Mouse (Mus musculus): Measurements from ENCODE around the gene Sfxn2.
"Not testable (repeated sequence)": the region's sequence is repeated elsewhere in the genome, so short reads cannot be mapped to it uniquely, and the experiment has no call there.

Sfxn2 gene

DNA sequence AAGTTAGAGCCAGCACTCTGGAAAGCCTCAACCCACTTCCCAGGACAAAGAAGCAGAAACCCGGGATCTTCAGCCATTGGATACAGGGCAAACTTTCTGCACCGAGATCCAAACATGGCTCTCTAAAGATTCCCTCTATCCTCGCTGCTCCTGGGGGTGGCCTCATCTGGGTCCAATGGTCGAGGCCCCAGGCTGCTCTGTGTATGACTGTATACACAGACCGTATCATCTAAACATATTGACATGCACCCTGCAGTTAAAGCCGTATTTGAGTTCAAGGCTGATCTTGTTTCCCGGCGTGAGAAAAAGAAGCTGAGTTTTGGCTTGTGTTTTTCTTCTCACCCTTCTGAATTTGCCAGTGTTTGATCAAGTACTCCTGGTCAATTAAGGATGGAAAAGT is 30.4 kb upstream of the Sfxn2 start:
- no peak for DNase-seq (ENCODE audit: low read depth, low spot score)

DNA sequence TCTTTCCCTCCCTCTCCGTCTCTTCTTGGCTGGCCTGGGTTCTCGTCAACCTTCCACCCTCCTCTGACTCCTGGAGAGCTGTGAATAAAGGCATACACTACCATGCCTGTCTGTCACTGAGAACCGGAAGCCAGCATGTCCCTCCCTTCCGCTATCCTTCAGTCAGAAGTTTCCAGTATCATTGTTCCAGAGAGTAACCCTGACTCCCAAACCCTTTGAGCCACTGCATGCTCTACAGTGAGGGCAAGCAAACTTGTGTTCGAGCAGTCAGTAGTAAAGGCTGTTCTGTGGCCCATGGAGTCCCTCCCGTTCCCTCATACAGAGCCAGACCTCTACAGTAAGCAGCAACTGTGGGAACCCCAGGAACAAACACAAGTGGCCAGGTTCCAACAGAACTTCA is 25.6 kb upstream of the Sfxn2 start:
- no peak for DNase-seq (ENCODE audit: low read depth, low spot score)

DNA sequence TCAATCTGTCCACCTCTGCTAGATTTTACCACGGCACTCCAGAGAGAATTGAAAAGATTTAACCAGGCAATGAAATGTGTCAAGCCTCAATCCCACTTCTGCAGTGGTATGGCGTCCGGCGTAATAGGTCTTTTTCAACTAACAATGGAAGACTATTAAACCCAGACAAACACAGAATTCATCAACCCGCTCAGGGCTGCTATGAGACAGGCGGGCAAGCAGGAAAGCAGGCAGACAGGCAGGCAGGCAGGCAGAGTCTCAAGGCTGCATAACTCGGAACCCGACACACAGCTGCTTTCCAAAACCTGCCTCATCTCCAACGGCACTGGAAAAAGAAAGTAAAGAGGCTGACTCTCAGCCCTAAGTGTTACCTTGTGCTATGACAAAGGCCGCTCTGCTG is 25.1 kb upstream of the Sfxn2 start:
- DNase-seq (ENCODE audit: low read depth, low spot score): no peak

DNA sequence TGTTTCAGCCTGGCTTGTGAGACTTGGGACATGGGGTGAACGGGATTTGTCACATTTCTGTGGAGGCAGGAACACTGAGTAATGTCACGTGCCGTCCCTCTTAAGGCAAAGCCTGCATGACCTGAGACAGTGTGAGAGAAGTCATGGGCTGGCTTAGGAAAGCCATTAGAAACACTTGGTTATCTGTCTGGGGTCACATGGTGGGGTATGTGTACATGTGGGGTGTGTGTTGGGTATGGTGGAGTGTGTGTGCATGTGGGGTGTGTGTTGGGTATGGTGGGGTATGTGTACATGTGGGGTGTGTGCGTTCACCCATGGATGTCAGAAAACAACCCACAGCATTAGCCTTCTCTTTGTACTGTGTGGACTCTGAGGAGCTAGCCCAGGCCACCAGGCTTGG is 22.8 kb upstream of the Sfxn2 start:
- DNase-seq (ENCODE audit: low read depth, low spot score): no peak

DNA sequence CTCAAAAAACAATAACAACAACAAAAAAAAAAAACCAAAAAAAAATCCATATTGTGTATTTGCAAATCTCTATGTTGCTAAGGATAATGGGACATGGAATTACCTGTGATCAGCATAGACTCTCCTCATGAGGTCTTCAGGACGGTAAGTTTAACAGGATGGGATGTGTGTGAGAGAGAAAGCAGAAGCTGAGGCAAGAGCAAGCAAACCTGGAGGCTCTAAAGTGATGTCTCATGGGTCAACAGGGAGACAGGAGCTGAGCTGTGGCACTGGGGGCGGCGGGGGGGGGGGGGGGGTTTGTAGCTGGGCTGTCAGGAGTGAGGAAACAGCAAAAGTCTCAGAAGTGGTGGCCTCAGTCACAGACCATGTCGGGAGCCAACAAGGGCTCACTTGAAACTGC is 20.7 kb upstream of the Sfxn2 start:
- no peak for DNase-seq (ENCODE audit: low read depth, low spot score)

DNA sequence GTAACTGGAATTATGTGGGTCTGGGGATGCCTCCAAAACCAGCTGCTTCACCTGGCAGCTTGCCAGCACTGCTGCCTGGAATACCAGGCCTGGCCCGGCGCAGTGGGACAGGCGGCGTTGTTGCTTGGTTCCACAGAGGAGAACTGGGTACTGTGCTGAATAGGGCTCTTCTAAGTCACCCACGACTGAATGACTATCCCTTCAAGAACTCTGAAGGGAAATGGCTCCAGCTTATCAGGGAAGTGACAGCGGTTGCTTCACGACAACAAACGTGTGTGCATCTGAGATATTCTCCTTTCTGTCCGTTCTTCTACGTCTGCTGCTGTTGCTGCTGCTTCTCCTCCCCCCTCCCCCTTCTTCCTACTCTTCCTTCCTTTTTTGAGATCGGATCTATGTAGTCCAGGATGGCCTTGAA is 19.6 kb upstream of the Sfxn2 start:
- DNase-seq (ENCODE audit: low read depth, low spot score): no peak

DNA sequence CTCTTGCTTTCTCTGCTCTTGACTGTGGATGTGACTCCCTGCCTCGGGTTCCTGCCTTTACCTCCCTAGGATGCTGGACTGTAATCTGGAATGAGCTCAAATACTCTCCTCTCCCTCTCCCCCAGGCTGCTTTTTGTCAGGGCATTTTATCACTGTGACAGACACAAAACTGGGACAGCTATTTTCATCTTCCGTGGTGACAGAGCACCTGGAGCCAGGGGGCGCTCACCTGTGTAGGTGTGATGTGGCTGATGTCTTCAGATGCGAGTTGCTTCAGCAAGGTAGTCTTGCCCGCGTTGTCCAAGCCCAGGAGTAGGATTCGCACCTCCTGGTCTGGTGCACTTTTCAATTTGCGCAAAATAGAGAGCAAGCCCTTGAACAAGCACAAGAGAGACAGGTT is 15.2 kb upstream of the Sfxn2 start:
- no peak for DNase-seq (ENCODE audit: low read depth, low spot score)

DNA sequence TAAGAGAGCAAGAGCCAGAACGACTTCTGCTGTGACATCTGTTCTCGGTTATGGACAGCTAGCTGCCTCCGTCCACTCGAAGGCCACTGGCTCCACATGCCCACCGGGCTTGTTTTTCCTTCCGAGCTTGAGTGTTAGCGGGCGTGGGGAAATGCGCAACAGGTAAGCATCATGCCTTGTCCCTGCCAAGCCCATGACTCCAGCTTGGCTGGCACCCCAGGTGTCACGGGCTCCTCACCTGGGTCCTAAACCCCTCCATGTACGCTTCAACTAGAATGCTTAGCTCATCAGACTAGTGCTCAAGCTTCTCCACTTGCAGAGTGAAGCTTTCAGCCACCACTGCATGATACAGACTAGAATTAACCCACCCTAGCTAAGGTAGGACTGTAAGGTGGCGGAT is 14.5 kb upstream of the Sfxn2 start:
- no peak for DNase-seq (ENCODE audit: low read depth, low spot score)

DNA sequence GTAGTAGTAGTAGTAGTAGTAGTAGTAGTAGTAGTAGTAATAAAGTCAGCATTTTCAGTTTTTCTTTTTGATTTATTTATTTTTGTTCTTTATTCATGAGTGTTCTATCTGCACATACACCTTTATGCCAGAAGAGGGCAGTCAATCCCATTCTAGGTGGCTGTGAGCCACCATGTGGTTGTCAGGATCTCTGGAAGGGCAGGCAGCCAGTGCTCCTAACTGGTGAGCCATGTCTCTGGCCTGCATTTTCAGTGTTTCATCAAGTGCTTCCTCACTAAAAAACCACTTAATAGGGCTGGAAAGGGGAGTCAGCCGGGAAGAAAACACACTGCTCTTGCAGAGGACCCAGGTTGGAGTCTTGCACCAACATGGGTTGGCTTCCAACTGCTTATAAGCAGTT is 11.0 kb upstream of the Sfxn2 start:
- peak; percentile 54 for DNase-seq (ENCODE audit: low read depth, low spot score)

DNA sequence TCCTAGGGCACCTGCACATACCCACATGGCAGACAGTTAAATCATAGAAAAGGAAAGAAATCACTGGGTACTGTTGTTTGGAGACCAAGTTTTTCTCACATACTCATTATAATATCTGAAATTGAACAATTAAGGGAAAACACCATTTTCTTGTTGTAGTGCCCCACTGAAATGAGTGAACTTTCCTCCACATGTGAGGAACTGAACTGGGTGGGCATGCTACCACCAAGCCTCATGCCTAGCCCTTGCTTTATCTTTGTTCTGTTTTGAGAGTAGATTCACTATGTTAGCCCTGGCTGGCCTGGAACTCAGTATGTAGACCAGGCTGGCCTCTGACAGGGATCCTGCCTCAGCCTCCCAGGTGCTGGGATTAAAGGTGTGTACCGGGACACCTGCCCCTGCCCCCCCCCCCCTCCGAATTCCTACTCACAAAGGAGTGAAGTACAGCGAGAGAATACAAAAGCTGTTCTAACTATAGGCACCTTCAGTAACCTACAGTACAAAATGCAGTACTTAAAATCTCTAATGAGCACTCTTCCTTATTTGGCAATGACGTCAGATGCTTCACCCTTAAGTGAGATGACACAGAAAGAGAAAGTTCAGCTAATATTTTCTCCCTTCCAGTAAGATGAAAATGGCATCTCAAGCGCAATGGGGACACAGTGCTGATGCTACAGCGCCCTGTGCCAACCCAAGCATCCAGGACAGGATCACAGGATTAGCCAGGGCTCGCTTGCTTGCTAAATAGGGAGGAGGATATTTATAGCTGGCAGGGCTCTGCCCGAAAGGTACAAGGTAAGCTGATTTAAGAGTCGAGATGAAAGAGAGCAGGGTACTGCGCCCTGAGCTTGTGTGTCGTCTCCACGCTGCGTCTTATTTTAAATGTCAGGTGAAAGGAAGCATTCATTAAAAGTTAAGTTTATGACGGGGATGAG is 10.3 kb upstream of the Sfxn2 start:
- no peak for DNase-seq (ENCODE audit: low read depth, low spot score)

DNA sequence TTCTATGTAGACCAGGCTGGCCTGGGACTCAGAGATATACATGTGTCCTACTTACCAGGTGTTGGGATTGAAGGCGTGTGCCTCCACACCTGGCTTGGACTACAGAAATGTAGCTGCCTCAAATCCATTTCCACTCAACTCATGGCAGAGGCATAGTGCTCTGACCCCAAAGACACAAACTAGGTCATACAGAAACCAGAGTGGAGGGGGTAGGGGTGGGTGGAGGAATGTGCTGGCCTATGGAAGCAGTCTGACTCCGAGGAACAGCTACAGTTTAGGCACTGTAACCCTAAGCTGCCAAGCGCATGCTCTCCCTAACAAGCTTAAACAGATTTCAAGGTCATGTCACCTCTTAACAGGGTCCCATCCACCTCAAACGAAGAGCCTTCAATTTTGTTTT is 9.6 kb upstream of the Sfxn2 start:
- DNase-seq (ENCODE audit: low read depth, low spot score): no peak

DNA sequence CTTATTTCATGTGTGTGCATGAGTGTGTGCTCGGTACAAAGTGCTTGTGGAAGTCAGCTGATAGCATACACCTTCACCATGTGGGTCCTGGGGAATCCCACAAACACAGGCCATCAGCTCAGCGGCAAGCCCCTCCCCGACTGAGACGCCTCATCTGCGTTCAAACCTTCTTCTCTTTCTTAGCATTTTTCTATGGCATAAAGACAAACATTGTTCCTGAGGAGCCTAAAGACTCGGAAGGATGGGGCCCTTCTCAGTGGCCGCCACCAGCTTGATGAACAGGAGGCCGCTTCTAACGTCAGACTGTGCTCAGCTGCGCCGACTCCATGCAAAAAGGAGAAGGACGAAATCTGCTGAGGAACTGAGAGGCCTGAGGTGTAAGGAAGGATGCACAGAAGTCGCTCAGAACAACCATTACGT is 9.1 kb upstream of the Sfxn2 start:
- no peak for DNase-seq (ENCODE audit: low read depth, low spot score)

DNA sequence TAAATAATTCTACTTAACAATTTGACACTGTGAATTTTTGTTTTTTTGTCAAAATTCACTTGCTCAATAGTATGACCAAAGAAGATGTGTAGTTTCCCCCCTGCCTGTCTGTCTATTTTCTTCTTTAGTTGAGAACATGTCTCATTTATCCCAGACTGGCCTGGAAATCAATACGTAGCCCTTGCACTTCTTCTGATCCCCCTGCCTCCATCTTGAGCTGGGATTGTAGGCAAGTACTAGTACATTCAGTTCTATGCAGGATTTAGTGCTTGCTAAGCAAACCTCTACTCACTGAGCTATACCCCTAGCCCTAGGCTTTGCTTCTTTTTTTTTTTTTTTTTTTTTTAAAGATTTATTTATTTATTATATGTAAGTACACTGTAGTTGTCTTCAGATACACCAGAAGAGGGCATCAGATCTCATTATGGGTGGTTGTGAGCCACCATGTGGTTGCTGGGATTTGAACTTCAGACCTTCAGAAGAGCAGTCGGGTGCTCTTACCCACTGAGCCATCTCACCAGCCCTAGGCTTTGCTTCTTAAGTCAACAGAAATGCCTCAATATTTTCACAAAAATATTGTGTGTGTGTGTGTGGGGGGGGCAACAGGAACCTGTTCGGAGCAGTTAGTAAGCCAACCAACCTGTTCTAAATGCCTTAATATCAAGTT is 1.8 kb upstream of the Sfxn2 start:
- not testable (repeated sequence) for DNase-seq (ENCODE audit: low read depth, low spot score)

DNA sequence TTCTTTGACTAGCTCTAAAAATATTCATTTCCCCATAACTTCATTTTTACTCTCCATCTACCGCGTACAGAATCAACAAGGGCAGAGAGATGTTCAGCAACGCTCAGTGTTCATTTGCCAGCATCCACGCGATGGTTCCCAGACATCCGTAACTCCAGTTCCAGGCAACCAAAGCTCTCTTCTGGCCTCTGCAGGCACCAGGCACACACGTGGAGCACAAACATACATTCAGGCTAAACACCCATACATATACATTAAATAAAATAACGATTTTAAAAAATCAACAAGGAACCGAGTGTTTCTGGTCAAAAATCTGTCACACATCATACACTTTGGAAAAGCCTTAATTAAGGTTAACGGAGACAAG is 1.3 kb upstream of the Sfxn2 start:
- no peak for DNase-seq (ENCODE audit: low read depth, low spot score)

DNA sequence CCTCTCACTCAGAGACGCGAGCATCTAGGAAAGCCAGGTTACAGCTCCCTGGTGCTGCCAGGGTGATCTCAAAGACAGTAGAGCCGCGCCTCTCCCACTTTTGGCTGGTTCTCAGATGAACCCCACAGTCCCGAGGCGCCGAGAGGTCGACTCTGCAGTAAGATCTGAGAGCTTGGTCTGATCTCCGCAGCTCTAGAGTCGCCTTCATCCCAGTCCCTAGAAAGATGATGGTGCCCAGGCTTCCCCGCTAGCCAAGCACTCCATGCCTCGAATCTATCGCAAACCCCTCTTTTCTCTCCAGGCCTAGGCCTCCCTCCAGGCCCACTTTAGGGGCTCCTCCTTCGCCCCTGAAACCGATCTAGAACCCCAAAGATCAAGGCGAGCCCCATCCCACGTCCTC is 617 bp upstream of the Sfxn2 start:
- DNase-seq (ENCODE audit: low read depth, low spot score): no peak

DNA sequence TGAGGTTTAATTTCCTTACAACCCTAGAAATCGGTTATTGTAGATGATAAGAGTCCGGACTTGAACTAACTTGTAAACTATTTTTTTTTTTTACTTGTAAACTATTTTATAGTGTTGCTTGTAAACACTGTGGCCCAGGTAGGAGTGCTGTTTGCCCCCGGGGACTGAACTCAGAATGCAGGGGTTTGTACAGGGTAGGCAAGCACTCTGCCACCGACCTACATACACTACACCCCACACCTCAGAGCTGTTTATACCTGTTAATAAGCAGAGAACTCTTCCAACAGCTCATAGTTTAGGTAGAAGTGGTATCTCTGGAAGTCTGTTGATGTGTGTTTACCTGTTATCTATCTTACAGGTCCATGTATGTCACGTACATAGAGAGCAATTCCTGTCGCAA is 825 bp downstream of the Sfxn2 start:
- DNase-seq (ENCODE audit: low read depth, low spot score): no peak

DNA sequence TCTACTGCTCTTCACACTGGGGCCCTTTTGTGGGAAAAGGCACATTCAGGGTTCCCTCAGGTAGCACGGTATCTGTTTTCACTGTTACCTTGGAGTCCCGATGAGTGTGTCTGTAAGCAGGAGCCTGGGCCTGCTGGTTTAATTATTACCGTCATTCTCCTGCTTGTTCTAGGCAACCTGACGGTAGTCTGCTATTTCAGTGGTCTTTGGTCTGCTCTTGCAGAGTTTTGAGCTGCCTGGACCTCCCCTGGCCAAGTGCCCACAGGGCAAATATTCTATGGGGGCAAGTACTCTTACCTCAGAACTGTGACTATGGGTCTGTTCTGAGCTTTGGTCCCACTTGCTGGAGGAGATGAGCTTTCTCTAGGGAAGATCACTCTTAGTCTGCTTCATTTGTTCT is 2.0 kb downstream of the Sfxn2 start:
- no peak for DNase-seq (ENCODE audit: low read depth, low spot score)

DNA sequence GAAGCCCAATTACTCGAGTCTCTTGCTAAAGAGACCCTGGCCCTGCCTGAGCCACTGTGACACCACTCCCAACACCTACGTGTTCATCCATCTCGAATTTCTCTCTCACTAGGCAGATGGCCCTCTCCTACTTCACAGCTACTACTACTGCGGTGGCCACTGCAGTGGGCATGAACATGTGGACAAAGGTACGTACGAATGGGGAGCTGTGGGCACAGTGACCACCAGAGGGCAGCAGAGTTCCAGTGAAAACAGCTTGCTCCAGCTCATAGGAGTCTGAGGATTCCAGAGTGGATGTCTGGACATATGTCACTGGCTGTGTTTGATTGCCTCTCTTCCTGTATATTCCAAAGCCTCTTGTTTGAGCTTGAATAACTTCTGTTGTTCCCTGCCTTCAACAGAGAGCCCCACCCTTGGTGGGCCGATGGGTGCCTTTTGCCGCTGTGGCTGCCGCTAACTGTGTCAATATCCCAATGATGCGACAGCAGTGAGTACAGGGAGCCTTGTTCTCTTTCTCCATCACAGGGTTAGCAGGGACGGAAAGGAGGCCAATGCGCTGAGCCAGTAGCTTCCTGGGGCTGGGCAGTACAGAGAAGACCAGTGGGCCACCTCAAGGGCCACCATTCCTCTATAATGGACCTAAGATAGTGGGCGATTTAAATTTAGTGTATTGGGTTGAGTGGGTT is 14.8 kb downstream of the Sfxn2 start:
- peak; percentile 73 for DNase-seq (ENCODE audit: low read depth, low spot score)

DNA sequence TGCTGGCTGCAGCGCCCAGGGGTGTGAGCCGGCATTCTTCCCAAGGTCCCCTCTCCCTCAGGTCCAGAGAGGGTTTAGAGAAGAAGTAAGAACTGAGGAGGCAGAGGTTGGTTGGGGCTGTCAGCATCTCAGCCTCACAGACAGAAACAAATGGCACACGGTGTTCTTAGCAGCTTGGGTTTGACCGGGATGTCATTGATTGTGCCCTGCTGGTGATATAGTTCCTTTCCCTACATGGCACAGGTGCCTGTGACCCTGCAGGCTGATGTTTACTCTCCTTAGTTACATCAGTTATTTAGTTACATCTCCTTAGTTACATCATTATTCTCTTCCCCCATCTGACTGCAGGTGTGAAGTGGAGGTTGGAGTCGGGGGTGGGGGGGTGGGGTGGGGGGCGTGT is 18.4 kb downstream of the Sfxn2 start:
- no peak for DNase-seq (ENCODE audit: low read depth, low spot score)

DNA sequence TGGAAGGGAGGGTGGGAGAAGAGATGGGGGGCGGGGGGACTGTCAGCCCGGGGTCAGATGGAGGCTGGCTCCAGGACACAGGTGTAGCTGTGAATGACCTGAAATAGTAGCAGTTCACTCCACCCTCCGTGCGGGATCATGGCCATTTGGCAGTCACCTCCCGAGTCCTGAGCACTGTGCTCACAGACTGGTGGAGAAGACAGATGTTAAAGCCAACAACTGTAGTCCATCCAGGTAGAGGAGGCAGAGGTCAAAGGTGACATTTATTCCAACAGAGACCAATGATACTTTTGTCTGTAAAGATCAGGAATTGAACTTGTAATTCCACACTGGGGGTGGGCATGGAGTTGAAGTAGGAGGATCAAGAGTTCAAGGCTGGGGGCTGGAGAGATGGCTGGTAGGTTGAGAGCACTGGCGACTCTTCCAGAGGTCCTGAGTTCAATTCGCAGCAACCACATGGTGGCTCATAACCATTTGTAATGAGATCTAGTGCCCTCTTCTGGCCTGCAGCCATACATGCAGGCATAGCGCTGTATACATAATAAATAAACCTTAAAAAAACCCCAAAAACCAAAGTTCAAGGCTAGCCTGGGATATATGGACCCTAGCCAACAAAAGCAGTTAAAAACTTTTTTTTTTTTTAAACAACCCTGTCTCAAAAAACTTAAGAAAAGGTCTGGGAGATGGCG is 19.7 kb downstream of the Sfxn2 start:
- DNase-seq (ENCODE audit: low read depth, low spot score): no peak

DNA sequence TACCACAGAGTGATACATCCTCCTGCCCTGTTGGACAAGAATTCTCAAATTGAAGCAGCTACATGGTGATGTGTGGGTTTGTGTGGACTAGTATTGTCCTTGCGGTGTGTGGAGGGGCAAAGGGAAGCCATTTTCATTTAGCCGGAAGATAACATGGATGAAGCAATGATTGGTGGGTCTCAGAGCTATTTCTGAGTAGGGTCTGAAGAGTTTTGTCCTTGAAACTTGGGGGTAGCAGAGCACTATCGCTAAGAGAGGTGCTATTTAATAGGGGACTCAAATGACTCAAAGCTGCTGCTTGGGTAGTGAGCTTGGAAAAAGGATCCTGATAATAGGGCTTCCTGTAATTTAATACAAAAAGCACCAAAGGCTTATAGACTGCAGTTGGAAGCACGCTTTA is 25.0 kb downstream of the Sfxn2 start:
- no peak for DNase-seq (ENCODE audit: low read depth, low spot score)

DNA sequence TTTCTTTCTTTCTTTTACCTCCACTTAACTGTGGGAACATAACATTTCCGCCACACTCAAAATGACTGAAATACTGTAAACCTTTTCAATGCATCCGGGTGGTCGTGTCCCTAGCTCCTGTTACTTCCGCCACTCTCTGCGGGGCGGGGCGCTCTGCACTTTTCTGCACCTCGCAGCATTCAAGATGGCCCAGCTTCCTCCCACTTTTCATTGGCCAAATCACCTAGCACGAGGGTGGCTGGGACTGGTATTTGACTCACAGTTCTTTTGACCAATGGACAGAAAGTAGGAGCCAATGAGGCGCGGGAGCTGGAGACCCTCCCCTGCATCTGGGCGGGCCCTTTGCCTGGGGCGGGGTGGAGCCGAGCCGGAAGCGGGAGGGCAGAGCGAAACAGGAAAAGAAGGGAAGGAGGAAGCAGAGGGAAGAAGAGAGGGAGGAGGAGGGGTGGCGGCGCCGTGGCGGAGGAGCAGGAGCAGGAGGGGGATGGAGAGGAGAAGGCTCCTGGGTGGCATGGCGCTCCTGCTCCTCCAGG is 25.6 kb downstream of the Sfxn2 start, which contains the start of gene Wbp1l:
TSS of gene Wbp1l (plus strand) at position 365 of the 533 bp plus-strand sequence.
- DNase-seq (ENCODE audit: low read depth, low spot score): peak; percentile 99

Data from CD4-positive helper T cell, adult 2 months (primary cell).